Mouse (Mus musculus): ENCODE data around the gene Epas1.
A peak's percentile ranks its signal among the peaks of the same experiment; 100 is the strongest.

The Epas1 gene

GRCm38 (mm10) chr17:86787805-86788204, 34.3 kb downstream of the Epas1 start:
- no peak for ATAC-seq (ENCODE audit: low TSS enrichment)

DNA sequence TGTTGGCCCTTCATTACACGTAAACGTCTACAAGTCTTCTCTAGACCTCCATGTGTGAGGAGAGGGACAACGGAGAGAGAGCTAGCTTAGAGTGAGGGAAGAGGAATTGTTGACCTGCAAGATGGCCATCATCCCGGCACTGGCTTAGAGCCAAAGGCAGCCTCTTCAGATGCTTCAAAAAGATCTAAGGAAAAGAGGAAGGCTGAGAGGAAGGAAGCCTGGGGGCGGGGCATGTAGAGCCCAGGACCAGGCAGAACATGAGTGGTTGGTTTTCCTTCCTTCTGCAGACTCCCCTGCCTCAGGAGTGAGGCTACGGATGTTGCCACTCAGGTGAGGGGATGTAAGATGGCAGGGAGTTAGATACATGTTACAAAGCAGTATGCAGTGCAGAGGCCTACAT, 34.8 kb downstream of the Epas1 start:
- ATAC-seq (ENCODE audit: low TSS enrichment) = no peak

DNA sequence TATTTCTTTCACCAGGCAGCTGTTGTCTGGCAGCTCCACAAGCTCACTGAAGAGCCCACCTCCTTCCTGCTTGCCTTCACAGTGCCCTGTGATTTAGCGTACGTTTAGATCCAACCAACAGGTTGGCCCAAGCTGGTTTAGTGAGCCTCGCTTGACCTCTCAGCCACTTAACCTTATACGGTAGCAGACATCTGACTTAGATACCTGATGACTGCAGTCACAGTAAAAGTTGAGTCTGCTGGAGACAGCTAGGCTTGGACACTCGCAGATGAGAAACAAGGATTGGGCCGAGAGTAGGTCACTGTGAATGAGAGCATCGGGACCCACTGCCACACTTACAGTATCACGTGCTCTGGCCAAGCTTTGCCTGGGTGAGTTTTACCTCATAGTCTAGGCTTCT, 38.4 kb downstream of the Epas1 start:
- ATAC-seq (ENCODE audit: low TSS enrichment) = no peak

DNA sequence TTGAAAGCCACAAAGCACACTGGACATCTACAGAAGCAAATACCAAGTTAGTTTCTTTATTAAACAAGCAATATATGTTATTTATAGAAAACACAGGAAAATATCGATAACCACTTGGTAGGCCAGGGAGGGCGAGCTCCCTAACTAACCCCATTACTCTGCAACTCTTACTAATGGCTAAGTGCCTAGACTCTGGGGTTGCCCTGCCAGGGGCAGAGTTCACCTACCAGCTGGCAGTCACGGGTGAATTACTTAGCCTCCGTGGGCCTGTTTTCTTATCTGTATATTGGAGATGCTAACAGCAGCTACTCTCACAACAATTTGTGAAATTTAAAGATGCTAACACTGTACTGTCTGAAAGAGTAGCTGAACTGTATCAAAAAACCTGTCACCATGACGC, 42.3 kb downstream of the Epas1 start:
- ATAC-seq (ENCODE audit: low TSS enrichment) = no peak

DNA sequence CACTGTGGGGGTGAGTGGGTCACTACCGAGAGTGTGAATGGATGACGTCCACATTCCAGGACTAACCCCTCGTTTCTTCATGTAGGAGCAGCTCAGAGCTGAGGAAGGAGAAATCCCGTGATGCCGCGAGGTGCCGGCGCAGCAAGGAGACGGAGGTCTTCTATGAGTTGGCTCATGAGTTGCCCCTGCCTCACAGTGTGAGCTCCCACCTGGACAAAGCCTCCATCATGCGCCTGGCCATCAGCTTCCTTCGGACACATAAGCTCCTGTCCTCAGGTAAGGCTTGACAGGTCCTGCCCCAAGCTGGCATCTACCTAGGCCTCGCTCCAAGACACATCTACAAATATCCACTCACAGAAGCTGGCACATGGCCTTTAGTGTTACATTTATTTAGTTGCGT, 43.5 kb downstream of the Epas1 start:
- ATAC-seq (ENCODE audit: low TSS enrichment) = no peak

GRCm38 (mm10) chr17:86798460-86798859, 45.0 kb downstream of the Epas1 start:
- no peak for ATAC-seq (ENCODE audit: low TSS enrichment)

DNA sequence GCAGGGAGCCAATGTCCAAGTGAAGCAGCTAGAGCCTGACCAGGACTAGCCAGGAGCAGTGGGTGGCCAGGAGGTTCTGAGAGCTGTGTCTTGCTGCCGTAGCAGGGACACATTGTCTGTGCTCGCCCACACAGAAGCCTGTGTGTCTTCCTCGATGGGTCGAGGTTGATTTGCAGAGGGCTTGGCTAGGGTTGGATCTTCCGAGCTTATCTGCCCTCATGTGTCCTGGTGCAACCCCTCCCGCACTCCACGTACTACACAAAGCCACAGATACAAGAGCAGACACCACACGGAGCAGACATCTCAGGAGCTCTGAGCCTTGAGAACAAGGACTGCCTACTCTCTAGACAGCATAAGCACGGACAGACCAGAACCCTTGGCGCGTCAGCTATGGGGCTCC, 45.5 kb downstream of the Epas1 start:
- no peak for ATAC-seq (ENCODE audit: low TSS enrichment)

GRCm38 (mm10) chr17:86800535-86800934, 47.0 kb downstream of the Epas1 start:
- peak; percentile 64 for ATAC-seq (ENCODE audit: low TSS enrichment)

DNA sequence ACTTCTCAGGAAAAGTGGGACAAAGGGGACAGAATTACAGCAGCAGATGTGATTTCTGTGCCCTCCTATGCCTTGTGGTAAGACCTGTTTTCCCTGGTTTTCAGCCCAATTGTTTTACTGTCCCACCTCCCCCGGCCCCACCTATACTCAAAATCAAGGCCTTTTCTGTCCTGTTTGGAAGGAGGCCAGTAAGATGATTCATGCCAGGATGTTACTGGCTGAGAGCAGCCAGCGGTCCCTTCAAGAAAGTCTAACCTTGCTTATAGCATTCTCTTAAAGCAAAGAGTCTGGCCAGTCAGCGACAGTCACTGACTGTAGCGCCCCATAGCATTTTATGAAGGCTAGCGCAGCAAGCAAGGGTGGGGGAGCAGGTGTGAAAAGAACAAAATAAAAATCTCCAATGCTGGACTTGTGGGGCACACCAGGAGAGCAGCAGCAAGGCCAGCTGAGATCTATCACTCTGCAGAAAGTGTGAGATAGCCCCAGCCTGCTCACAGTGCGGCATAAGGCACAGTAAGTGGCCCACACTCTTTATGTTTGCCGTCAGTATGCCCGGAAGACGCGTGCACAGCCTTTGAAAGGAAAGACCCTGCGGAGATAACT, 47.8 kb downstream of the Epas1 start:
- ATAC-seq (ENCODE audit: low TSS enrichment) = peak; percentile 60

DNA sequence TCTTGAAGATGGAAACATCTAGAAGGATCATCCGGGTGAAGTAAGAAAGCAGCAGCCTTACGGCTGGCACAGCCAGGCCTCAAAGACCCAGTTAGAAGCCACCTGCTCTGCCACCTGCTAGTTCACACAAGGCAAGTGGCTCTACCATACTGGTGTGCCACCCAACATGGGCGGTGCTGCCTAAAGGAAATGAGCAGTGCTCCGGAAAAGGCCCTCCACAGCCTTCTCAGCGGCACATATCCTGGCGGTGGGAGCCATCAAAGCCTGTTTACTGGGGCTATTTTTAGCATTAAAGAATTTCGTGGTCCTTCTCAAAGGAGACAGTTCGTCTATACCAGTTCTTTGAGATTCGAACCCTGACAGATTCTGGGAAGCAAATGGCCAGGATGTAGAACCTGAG, 48.4 kb downstream of the Epas1 start:
- no peak for ATAC-seq (ENCODE audit: low TSS enrichment)

- peak; percentile 19; the same call in 1 of the 2 replicates for ATAC-seq (ENCODE audit: low TSS enrichment)
Measured at GRCm38 (mm10) chr17:86802351-86802985, 49.0 kb downstream of the Epas1 start.

GRCm38 (mm10) chr17:86803147-86803546, 49.6 kb downstream of the Epas1 start:
- ATAC-seq (ENCODE audit: low TSS enrichment) = no peak

DNA sequence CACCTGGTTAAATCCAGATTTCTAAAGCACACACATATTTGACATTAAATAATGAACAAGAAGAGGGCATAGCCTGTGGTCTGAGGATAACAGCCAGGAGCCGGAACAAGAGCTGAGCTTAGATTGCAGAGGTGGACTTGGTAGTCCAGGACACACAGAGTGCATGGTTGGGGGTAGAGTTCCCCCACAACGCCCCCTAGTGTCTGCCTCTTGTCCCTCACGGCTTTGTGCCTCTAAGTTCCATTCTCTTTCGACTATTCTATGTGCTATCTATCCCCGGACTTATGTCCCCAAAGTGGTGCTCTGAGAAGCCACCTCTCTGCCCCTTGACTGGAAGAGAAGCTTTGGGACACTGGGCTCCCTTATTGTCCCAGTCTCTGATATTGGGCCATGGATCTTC, 50.2 kb downstream of the Epas1 start:
- ATAC-seq (ENCODE audit: low TSS enrichment) = no peak

GRCm38 (mm10) chr17:86812029-86812428, 58.5 kb downstream of the Epas1 start:
- ATAC-seq (ENCODE audit: low TSS enrichment) = peak; percentile 67; the same call in 1 of the 2 replicates

GRCm38 (mm10) chr17:86814320-86814719, 60.8 kb downstream of the Epas1 start:
- no peak for ATAC-seq (ENCODE audit: low TSS enrichment)

GRCm38 (mm10) chr17:86815016-86815865, 61.7 kb downstream of the Epas1 start:
- no peak for ATAC-seq (ENCODE audit: low TSS enrichment)

GRCm38 (mm10) chr17:86822017-86822737, 68.7 kb downstream of the Epas1 start:
- no peak for ATAC-seq (ENCODE audit: low TSS enrichment)

DNA sequence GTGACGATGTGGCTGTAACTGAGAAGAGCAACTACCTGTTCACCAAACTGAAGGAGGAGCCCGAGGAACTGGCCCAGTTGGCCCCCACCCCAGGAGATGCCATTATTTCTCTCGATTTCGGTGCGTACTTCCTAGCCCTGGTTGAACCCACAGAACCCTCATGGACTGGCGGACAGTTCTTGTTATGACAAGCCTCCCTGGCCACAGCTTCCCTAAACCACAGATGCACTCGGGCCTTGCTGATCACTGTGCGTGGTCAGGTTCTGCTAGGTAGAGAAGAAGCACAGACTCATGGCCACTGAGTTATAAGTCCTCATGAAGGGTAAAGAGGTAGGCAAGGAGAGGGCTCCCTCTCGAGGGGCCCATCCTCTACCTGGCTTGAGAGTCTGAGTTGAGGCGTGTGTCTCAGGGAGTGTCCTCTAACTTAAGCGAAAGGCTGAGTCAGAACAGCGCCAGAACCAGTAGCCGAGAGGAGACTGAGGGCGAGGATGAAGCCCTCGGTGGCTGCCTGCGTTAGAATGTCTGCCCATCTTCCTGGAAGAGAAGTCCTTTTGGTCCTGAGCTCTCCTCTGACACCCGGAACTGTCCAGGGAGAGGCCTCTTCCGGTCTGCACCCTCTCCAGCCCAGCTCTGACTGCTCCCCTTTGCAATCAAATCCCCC, 71.1 kb downstream of the Epas1 start:
- no peak for ATAC-seq (ENCODE audit: low TSS enrichment)

GRCm38 (mm10) chr17:86825163-86825902, 71.8 kb downstream of the Epas1 start:
- no peak for ATAC-seq (ENCODE audit: low TSS enrichment)

DNA sequence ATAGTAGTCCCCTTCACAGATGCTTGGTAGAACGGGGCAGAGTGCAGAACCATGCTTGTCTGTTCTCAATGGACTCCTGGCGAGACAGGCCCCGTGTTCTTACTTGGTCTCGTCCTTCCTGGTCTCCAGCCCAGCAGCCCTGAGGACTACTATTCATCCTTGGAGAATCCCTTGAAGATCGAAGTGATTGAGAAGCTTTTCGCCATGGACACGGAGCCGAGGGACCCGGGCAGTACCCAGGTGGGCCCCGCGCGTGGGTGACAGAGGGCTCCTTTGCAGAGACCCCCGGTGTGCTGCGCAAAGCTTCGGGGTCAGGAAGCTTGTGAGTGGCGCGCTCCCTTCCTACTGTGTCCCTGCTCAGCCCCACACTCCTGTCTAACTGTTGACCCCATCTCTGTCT, 72.9 kb downstream of the Epas1 start:
- ATAC-seq (ENCODE audit: low TSS enrichment) = no peak
